Mouse (Mus musculus) heart, adult 8-10 months (tissue): ENCODE results near the gene Gm10563. TPM values are rescaled to one million over a fixed set of nuclear protein-coding genes. Genes with fewer than 3 reads are reported as not detected.
"Not testable (repeated sequence)": the region's sequence is repeated elsewhere in the genome, so short reads cannot be mapped to it uniquely, and the experiment has no call there.

Source experiments
- DNase-seq: peaks from one replicate; pipeline ENCODE4 v3.0.0; 2022; ENCODE audit warnings: low spot score
- total RNA-seq, 4 experiments: library from RNA; stranded (reverse); gene quantifications; 2 replicates each; pipeline ENCODE4 v1.2.4; 2022

The Gm10563 gene
- total RNA-seq, 4 experiments from 2014 or later = not detected

DNA sequence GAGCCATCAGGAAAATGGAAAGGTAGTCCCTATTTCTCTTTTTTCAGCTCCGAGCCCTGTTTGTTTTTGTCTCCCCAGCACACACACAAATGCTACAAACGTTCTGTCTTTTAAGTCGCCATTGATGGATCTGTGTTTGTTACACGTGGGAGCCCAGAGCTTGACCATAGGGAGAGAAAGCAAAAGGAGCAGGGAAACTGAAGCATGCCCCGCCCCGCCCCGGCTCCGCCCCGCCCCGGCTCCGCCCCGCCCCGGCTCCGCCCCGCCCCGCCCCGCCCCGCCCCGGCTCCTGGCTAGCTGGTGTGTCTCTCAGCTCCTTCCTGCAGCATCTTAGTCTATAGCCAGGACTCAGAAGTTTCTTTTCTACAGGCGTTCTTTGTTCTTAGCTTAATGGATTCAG, 46.7 kb downstream of the Gm10563 start:
- no peak for DNase-seq

DNA sequence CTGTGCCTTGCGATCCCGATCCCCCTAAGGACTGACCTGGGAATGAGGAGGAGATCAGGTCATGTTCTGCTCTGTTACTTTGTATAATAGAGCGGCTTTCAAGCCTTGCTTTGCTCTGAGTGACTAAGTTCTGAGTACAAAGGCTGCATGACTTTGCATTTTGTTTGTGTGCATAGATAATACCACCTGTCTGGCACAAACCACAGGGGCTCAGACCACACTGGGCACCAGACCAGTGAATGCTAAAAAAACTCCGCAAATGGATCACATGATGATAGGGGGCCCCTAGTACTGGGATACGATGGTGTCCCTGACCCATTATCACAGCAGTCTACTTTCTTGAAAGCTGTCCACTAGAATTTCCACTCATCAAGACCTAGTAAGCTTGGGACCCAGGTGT, 48.6 kb downstream of the Gm10563 start:
- DNase-seq = no peak

DNA sequence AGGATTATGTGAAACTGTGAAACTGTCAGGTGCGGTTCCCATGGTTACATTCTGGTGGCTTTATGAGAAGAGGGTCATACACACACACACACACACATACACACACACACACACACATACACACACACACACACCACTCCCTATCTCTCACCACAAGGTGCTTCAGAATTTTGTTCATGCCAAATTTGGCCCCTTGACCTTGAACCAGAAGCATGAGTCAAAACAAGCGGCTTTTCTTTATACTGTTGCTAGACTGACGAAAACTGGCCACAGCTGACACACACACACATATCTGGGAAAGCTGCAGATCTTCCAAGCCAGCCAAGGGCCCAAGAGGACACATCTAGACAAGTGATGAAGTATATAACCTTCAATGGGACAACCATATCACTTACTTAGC, 49.4 kb downstream of the Gm10563 start:
- no peak for DNase-seq

DNA sequence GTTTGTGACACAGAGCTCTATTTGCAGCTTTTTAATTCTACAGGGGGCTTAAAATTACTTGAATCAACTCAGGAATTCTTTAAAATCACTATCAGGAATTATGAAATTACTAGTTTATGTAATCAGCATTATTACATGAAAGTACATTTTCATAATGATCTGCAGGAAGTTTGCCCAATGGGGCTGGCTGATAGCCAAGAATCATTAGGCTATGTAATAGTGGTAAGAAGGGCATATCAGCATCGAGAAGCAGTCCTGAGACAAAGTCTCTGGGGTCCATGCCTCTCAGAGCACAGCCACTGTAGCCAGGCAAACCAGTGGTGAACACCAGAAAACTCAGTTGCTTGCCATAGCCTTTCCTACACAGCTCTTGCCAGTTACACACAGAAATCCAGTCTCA, 51.4 kb downstream of the Gm10563 start:
- no peak for DNase-seq

DNA sequence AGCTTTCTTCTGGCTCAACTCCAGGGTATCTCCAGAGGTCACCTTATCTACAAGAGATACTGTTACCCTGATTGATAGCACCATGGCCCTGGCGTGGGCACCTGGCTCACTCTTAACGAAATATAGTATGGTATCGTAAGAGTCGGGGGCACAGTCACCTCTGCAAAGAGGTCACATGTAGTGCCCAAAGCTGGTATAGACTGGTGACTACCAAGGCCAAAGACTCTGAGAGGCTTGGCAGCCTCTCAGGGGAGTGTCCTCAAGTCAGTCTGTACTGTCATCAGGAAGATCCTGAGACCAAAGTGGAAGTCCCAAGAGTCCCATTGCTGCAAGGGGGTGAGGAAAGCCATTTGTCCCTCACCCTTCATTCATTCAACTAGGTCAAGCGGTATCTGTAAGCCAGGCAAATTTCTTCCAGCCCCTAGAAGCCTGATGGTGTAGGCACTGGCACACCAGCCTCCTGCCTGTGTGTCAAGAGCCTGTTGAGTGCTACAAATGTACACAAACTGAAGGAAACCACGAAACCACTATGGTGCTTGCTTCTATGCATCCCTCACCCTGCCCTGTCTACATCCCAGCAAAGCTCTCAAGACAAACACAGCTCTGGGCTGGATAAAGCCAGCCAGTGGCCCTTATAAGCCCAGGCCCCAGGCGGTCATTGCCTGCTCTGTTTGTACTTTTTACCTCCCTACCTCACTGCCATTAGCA, 54.0 kb downstream of the Gm10563 start:
- DNase-seq = no peak

DNA sequence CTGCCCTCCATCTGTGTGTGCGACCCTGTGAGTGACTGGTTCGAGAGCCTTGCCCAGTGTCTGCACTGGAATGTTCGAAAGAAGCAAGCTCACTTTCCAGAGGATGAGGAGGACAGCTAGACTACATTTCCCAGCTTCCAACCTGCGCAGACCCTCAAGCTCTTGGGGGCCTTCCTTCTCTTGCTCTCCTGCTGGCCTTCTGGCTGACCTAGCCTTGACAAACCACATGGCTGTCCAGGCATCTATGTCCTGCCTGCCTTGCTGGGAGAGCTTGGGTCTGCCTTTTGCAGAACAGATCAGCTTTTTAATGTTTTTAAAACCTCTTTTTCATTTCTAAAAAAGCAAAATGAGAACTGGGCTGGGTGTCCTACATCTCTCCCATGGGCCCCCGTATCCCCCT, 55.9 kb downstream of the Gm10563 start:
- no peak for DNase-seq

DNA sequence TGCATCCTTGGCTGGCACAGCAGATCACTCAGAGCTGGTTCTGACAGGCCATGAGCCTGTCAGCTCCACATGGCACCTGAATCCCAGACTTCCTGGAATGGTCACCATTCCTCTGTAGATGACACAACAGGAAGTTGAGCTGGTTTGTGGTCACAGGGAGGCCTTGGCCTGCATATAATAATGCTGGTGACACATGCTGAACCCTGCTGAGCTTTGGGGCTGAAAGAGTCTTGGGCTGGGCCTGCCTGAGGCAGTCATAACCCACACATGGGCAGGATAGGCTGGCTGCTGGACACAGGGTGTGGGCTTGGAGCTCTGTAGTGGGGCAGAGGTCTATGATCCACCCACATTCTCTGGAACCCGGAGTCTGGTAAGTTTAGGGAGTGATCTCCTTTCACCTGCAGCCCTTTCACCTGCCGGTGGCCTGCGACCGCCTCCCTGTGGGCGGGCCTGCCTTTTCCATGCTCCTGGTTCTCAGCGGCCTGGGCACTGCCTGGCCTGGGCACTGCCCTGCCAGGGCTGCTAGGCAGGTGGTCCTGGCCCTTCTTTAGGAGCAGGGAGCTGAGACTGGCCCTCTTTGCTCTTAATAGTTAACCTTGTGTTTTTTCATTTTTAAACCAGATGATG, 62.8 kb downstream of the Gm10563 start:
- no peak for DNase-seq

DNA sequence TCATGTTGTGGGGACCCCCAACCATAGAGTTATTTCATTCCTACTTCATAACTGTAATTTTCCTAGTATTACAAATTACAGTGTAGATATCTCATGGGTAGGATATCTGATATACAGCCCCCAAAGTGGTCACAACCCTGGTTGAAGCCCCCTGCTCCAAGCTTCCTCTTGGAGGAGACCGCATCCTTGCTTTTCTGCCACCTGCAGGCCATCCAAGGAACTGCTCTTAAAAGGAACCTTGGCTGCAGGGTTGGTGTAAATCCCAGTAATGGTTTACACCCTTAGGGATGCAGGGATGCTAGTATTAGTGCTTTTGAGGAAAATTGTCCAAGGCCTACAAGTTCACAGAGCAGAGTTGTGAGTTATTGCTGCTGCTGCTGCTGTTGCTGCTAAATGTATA, 64.8 kb downstream of the Gm10563 start:
- peak; percentile 50 for DNase-seq

DNA sequence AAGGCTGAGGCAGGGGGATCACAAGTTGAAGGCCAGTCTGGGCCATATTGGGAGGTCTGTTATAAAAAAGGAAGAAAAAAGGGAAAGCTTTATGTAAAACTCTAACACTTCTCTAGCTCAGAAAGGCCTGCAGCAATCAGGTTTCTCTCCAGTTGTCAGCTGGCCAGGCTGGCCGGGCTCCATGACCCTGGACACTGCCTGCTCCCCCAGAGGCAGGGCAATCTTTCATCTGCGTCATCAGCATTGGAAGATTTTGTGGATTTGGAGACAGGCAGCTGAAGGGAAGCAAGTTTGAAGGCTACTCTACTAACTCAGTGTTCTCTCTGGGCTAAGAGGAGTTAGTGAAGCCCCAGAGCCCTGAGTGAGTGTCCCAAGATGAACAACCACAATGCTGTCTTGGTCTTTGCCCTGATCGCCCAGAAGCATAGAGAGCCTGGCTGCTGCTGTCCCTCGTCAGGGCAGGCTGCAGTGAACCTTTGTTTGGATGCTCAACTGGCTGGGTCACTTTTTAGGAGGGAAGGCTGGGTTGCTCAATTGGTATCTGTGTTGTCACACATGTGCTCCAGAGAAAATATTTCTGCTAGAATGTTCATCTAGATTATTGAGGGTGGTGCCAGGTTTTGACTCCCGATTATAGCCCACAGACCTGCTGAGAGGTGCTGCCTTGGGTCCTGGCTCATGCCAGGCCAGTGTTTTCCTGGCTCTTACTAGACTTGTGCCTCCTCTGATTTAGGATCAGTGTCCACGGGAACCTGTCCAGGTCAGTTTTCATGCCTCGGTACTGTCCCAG, 66.7 kb downstream of the Gm10563 start:
- peak; percentile 68 for DNase-seq

DNA sequence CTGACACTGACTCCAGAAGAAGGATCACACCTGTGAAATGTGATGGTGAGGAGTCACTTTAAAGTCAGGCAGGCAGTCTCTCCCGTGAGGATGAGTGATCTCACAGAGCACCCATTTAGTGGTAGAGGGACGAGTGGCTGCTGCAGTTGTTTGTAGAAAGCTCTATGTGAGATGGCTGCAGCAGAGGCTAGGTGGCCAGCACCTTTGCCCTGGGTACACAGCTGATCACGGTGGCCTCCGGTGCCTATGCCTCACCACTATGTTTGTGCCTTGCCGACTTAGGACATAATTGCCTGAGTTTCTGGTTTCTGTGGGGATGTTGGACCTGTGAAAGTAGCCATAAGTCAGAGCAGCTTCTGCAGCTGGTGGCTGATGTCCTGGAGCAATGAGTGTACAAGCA, 67.5 kb downstream of the Gm10563 start:
- DNase-seq = no peak

DNA sequence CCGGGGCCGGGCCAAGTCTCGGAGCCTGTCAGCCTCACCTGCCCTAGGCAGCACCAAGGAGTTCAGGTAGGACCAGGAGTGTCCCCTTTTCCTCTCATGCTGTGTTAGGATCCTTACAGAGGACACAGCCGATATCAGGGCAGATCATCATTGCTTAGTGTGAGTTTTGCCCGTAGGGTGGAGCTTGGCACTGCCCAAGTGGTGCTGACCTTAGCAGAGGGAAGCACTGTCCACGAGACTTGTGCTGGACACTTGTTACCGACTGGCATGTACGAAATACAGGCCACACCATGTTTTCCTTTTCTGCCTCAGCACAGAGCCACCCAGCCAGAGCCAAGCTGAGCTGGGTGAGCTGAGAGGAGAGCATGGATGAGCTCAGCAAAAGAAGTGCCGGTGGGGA, 68.1 kb downstream of the Gm10563 start:
- DNase-seq = no peak

DNA sequence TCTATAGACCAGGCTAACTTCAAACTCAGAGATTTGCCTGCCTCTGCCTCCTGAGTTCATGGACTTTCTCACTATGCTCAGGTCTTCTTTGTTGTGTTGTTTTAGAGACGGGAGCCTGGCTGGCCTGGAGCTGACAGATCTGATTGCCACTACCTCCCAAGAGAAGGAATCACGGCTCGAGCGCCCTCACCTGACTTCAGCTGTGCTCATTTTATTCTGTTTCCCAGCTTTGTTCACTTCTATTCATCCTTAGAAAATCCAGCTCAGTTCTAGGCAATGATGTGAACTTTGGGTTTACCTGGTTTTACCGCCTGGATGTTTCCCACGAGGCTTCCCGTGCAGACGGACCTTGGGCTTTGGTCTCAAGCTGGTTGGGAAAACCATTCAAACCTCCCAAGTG, 69.7 kb downstream of the Gm10563 start:
- DNase-seq = no peak

DNA sequence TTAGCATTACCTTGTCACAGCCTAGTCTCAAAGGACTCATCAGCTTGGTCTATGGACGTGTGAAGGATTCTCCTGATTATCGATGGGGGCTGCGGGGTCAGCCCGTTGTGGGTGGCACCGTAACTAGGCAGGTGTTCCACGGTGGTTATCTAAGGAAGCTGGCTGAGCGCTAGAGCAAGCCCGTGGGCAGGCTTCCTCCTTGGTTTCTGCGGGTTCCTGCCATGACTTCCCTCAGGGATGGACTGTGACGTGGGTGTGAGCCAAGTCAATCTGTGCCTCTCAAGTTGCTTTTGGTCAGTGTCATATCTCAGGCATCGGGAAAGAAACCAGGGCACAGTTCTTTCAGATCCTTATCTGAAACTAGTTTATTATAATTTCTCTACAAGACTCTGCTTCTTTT, 70.3 kb downstream of the Gm10563 start:
- no peak for DNase-seq

DNA sequence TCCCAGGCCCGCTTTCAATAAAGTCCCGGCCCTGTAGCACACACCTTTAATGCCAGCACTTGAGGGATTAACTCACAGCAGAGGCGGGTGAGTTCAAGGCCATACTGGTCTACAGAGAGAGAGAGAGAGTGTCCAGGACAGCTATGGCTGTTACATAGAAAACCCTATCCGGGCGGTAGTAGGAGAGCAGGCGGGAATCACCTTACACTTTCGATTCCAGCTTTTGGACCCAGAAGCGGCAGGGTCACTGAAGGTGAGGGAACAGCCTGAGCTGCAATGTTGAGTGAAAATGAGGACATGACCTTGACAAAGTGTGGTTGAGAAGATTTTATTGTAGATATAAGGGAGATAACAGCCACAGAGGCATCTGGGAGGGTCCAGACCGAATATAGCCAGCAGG, 71.3 kb downstream of the Gm10563 start:
- no peak for DNase-seq

DNA sequence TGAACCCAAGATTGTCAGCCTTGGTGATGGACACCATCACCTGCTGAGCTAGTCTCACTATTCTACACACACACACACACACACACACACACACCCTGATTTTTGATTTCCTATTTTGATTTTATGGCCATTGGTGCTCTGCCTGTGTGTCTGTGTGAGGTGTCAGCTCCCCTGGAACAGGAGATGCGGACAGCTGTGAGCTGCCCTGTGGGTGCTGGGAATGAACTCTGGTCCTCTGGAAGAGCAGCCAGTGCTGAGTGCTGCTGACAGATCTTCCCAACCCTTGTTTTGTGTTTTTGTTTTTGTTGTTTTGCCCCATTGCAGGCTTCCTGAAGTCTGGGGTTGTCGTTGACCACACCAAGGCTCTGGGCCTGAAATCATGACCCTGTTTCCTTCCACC, 72.1 kb downstream of the Gm10563 start:
- no peak for DNase-seq

DNA sequence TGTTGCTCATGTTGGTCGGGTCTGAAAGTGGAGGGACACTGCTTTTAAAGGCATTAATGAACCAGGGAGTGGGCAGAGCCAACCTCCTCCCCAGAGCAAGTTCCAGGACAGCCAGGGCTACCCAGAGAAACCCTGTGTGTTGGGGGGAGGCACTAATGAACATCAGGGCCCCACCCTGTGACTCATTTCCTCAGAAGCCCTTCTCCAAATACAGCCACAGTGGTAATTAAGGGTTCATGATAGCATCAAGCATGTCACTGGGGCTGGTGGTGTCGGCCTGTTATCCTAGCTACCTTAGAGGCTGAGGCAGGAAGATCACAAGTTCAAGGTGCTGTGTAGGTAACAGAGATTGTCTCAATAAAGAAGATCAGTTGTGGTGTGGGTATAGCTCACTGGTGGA, 73.8 kb downstream of the Gm10563 start:
- DNase-seq = no peak

DNA sequence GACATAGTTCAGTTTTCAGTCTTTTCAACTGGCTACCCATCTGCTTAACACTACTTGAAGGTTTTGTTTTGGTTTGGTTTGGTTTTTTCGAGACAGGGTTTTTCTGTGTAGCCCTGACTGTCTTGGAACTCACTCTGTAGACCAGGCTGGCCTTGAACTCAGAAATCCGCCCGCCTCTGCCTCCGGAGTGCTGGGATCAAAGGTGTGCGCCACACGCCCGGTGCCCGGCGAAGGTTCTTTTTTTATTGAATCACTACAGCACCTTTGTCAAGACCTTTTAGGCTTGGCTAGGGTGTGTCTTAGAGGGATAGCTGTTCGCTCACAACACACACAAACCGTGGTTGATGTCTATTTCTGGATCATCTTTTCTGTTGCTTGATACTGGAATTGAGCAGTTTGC, 74.9 kb downstream of the Gm10563 start:
- DNase-seq = not testable (repeated sequence)

DNA sequence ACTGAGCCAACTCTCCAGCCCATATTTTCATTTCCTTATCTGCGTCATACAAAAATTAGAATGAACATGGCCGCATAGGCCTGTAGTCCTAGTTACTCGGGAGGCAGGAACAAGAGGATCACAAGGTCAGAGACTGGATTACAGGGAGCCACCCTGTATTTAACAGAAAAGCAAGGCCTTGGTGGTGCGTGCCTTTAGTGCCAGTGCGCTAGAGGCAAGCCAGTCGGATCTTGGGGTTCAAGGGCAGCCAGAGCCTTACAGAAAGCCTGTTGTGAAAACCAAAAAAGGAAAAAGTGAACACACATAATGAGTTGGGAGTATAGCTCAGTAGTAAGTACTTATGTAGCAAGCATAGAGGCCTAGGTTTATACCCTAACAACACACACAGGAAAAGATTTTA, 75.4 kb downstream of the Gm10563 start:
- DNase-seq = no peak

DNA sequence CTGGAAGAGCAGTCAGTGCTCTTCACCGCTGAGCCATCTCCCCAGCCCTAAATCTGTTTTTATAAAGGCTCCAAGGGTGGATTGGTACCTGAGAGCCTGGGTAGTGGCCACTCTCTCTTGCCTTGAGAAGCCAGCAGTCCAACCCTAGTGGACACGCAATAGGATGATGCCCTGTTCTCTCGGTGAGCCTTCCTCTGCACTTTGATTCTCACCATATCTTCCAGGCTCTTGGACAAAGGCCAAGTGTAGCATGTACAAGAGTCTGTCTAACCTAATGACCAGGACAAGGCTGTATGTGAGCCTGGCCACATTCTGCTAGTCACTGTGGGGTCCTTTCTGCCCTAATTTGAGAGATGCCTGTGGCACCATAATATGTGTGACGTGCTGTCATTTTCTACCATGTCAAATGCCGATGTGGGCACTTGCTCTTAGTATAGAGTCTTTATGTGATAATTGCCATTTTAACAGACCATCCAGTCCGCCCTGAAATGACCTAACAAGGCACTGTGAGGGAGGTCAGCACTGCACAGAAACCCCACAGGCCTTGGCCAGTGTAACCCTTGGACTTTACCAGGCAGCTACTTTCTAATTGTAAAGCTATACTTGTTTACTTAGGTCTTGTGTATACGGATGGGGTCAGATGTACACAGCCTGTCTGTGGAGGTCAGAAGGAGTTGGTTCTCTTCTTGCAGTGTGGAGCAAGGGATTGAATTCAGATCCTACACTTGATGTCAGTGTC, 76.4 kb downstream of the Gm10563 start:
- no peak for DNase-seq

DNA sequence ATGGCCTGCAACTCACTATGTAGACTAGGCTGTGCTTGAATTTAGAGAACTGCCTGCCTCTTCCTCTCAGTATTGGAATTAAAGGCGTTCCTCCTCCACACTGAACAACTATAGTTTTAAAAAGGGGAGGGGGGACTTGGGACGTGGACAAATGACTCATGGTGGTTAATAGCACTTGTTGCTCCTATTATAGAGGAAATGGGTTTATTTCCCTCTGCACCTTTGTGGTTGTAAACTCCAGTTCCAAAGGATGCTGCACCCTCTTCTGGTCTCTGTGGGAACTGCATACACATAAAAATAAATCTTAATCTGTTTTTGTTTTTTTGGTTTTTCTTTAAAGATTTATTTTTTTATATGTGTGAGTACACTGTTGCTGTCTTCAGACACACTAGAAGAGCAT, 77.0 kb downstream of the Gm10563 start:
- peak; percentile 43 for DNase-seq

DNA sequence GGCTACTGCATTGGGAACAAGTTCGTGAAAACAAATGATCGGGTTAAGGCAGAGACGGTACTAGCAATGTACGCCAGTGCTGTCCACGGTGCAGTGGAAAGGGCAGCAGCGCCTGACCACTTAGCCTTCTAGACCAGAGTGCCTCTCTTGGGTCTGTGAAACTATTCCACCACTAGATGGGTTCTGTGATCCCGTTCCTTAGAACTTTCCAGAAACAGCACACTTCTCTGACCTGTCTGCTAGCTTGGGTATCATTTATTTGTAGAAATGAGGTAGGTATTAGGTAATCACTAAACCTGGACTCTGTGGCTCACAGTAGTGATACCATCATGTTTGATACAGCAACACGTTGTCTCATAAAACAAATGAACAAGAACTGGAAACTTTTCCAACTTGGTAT, 78.7 kb downstream of the Gm10563 start:
- DNase-seq = no peak
